Mouse (Mus musculus) gastrocnemius, postnatal 36 days (tissue): ENCODE results near the gene Rassf8. TPM values are rescaled to one million over a fixed set of nuclear protein-coding genes. Genes with fewer than 3 reads are reported as not detected.

Source experiments
- total RNA-seq, 2 experiments: library from RNA; stranded (reverse); gene quantifications; 2 replicates each; pipeline ENCODE4 v1.2.3; 2021

Rassf8 gene
- total RNA-seq, 2 experiments from 2014 or later: 27.0 to 29.8 TPM

Other genes starting within 250 kb of the Rassf8 start
- gene Lmntd1, start 132.4 kb upstream of the Rassf8 start, total RNA-seq: not detected
- not detected for gene Tuba3b, start 131.0 kb upstream of the Rassf8 start, total RNA-seq
- gene Bhlhe41, start 118.8 kb downstream of the Rassf8 start, total RNA-seq: 10 to 100 TPM; 52.8 to 55.3 TPM
- gene Sspn, start 184.9 kb downstream of the Rassf8 start, total RNA-seq: 10 to 100 TPM; 50.1 to 57.6 TPM